Mouse (Mus musculus) kidney, embryonic 14.5 days (tissue): Measurements from ENCODE around the gene Gm21958. TPM values are rescaled to one million over a fixed set of nuclear protein-coding genes. Genes with fewer than 3 reads are reported as not detected.

Experiments used
- ATAC-seq: fragments of 200-750 bp; cut with Nextera tagmentation; 2 replicates; pipeline ENCODE4 v1.8.0; 2017; ENCODE audit warnings: moderate number of reproducible peaks, mild to moderate bottlenecking, moderate TSS enrichment, moderate library complexity; ENCODE audit not compliant: low FRiP score, low TSS enrichment
- H3K27ac ChIP-seq: fragments of 300-500 bp; sonication (generic); 2 replicates; pipeline ENCODE4 v1.5.1; 2014; ENCODE audit warnings: low read depth, mild to moderate bottlenecking, low read length, moderate library complexity, mixed read lengths
- H3K27me3 ChIP-seq: fragments of 300-500 bp; sonication (generic); 2 replicates; pipeline ENCODE4 v1.6.1; 2014; ENCODE audit warnings: mild to moderate bottlenecking, low read length; ENCODE audit not compliant: control insufficient read depth, insufficient read depth
- H3K36me3 ChIP-seq: fragments of 300-500 bp; sonication (generic); 2 replicates; pipeline ENCODE4 v1.6.1; 2014; ENCODE audit warnings: low read length, mixed read lengths; ENCODE audit not compliant: control insufficient read depth, insufficient read depth
- H3K4me1 ChIP-seq: fragments of 300-500 bp; sonication (generic); 2 replicates; pipeline ENCODE4 v1.6.1; 2014; ENCODE audit warnings: low read length, mixed read lengths; ENCODE audit not compliant: control insufficient read depth, insufficient read depth
- H3K4me2 ChIP-seq: fragments of 300-500 bp; sonication (generic); replicated peaks from 2 replicates; pipeline ENCODE4 v1.6.1; 2014; ENCODE audit warnings: low read depth, mild to moderate bottlenecking, low read length
- H3K4me3 ChIP-seq: fragments of 300-500 bp; sonication (generic); 2 replicates; pipeline ENCODE4 v1.5.1; 2014; ENCODE audit warnings: mild to moderate bottlenecking, low read length
- H3K9ac ChIP-seq: fragments of 300-500 bp; sonication (generic); 2 replicates; pipeline ENCODE4 v1.6.1; 2014; ENCODE audit warnings: low read depth, mild to moderate bottlenecking, low read length, moderate library complexity
- H3K9me3 ChIP-seq: fragments of 300-500 bp; sonication (generic); 2 replicates; pipeline ENCODE4 v1.6.1; 2016; ENCODE audit warnings: low read length; ENCODE audit not compliant: control insufficient read depth
- WGBS: fragments of 180-500 bp; shearing (Covaris S2); extraction: QIAGEN DNeasy Blood & Tissue Kit; methylation state at CpG from one replicate; pipeline ENCODE4 v1.1.7; 2014; 5-methylcytosine and 5-hydroxymethylcytosine counted together
- polyA plus RNA-seq: library from polyadenylated mRNA; unstranded; fragments of >200 nt; fragmentation: Nextera tagmentation; extraction: Ambion mirVana; gene quantifications from 2 replicates; pipeline ENCODE4 v1.2.1, GENCODE M21; 2014

Gene Gm21958
- polyA plus RNA-seq, 1 experiment from 2014 or later, result 2.8 TPM

DNA sequence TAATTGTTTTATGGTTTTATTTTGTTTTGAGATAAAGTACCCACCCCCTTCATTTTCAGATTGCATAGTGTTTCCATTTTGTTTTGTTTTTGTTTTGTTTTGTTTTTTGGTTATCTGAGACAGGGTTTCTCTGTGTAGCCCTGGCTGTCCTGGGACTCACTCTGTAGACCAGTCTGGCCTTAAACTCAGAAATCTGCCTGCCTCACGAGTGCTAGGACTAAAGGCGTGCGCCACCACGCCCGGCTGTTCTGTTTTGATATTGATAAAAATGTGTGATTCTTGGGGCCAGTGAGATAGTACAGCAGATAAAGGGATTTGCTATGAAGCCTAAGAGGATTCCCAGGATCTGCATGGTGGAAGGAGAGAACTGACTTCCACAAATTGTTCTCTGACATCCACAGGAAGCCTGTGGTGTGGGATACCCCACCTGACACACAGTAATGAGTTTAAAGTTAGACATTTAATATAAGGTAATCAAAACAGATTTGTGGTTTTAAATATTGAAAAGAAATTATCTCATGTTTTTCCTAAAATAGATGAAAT, 14.3 kb downstream of the Gm21958 start:
- ATAC-seq, result no peak
- Histone ChIP-seq H3K4me2 (no peak overlapping the region), H3K9me3 (no peaks in the 10 kb centered on the region), H3K4me3 (no peak overlapping the region), H3K4me1 (no peaks in the 10 kb centered on the region), H3K27ac (no peak overlapping the region), H3K9ac (no peak overlapping the region), H3K36me3 (peaks cover 77% of the 10 kb centered on the region), H3K27me3 (no peaks in the 10 kb centered on the region)
- WGBS, result 80% methylated on average over 5 of the region's 5 CpGs

DNA sequence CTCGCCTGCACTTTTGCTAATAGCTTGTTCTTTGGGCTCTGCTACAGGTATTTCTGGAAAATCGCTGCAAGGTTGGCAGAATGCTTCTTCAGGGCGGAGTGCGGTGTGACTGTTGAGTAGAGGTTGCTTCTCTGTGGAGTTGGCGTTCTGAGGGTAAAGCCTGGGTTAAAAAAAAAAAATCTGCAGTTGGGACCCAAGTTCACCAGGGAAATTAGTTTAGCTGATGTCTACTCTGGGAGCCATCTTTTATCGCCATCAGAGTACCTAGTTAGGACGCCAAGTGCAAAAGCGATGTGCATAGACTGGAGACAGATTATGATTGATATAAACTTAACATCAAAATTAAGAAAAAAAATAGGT, 21.1 kb downstream of the Gm21958 start:
- peak overlapping the region; percentile 57 for H3K4me2 ChIP-seq
- H3K27me3 ChIP-seq, result no peaks in the 10 kb centered on the region
- H3K27ac ChIP-seq, result peak overlapping the region; percentile 89
- peak overlapping the region; percentile 80 for H3K4me3 ChIP-seq
- no peaks in the 10 kb centered on the region for H3K4me1 ChIP-seq
- peak overlapping the region; percentile 73 for H3K9ac ChIP-seq
- peaks cover 29% of the 10 kb centered on the region for H3K36me3 ChIP-seq
- no peak for ATAC-seq
- H3K9me3 ChIP-seq, result no peaks in the 10 kb centered on the region
- WGBS, result under 1% methylated on average over 8 of the region's 8 CpGs

DNA sequence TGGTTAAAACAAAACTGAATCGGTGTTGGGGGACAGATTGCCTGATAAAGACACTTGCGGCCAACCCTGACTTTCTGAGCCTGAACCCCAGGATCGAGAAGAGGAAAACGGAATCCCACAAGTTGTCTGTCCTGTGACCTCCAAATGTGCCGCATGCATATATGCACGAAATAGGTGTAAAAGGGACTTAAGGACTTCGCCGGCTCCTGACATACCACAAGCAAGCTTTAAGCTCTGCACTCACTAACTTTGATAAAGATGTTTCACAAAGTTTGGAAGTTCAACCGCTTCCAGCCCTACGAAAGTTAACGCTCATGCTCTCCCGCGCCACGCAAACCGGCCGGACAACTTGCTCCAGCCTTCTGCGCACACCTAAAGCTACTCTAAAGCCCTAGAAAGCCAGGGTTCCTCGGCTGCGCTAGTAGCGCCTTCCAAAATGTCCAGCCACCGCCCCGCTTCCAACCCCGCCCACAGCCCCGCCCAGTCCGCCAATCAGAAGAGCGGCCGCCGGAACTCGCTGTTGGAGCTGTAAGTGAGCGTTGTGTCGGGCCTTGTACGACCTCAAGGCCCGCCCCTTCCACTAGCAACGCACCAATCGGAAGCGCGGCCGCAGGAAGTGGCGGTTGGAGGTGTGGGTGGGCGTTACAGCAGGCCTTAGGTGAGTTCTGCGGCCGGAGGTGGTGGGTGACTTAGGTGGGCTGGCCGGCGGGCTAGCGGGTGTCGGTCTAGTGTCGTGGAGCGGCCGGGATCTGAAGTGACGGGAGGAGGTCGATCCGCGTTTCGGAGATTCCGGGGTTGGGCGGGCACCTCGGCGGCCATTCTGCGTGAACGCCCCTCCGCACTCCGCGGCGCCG, 21.7 kb downstream of the Gm21958 start, which contains the start of gene Supt20:
Supt20 (plus strand) TSS at position 606 of the 854 bp plus-strand sequence.
- no peaks in the 10 kb centered on the region for H3K9me3 ChIP-seq
- peak; percentile 99 for ATAC-seq
- H3K36me3 ChIP-seq, result peaks cover 27% of the 10 kb centered on the region
- H3K4me1 ChIP-seq, result no peaks in the 10 kb centered on the region
- H3K27me3 ChIP-seq, result no peaks in the 10 kb centered on the region
- peak within 1 kb of the TSS; percentile 80 for H3K4me3 ChIP-seq
- H3K4me2 ChIP-seq, result peak within 1 kb of the TSS; percentile 83
- peak within 1 kb of the TSS; percentile 73 for H3K9ac ChIP-seq
- H3K27ac ChIP-seq, result peak within 1 kb of the TSS; percentile 89
- WGBS, result 2% methylated on average over 65 of the region's 65 CpGs

DNA sequence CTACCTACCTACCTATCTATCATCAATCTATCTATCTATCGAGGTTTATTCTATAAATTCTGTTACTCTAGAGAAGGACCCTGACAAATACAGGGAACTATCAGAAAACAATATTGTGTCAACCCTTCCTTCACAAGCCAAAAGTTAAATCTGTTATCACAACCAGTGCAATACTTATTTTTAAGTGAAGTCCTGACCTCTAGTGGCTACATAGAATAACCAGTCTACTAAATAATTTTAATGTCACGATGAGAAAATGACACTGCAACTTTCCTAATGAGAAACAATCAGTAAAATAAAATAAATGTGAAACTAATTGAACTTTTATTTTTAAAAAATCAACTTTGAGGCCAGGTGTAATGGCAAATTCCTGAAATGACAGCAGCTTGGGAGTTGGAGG, 25.1 kb downstream of the Gm21958 start:
- Histone ChIP-seq H3K4me3 (no peak overlapping the region), H3K27ac (no peak overlapping the region), H3K9ac (no peak overlapping the region), H3K4me1 (no peaks in the 10 kb centered on the region), H3K27me3 (no peaks in the 10 kb centered on the region), H3K9me3 (no peaks in the 10 kb centered on the region), H3K36me3 (no peaks in the 10 kb centered on the region), H3K4me2 (no peak overlapping the region)
- 52% methylated on average over 2 of the region's 2 CpGs for WGBS
- ATAC-seq, result no peak

DNA sequence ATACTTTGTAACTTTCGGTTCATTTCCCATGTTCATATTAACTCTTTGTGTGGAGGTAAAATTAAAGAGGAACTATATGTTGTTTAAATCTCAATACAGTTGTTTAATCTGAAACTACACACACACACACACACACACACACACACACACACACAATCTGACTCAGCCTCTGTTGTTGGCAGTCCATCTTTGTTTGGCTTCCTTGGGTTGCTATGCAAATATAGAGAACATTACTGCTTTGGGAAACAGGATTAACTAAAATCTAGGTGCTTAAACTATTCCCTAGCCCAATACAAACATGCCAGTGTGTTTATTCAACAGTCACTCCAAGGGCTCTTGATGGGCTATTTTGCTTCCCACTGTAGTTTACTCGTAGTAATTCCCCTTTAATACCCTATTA, 26.9 kb downstream of the Gm21958 start:
- no peak overlapping the region for H3K27ac ChIP-seq
- H3K4me1 ChIP-seq, result no peaks in the 10 kb centered on the region
- no peak for ATAC-seq
- WGBS, result 65% methylated on average over 2 of the region's 2 CpGs
- H3K4me3 ChIP-seq, result no peak overlapping the region
- no peaks in the 10 kb centered on the region for H3K9me3 ChIP-seq
- H3K9ac ChIP-seq, result no peak overlapping the region
- no peaks in the 10 kb centered on the region for H3K27me3 ChIP-seq
- no peaks in the 10 kb centered on the region for H3K36me3 ChIP-seq
- no peak overlapping the region for H3K4me2 ChIP-seq

DNA sequence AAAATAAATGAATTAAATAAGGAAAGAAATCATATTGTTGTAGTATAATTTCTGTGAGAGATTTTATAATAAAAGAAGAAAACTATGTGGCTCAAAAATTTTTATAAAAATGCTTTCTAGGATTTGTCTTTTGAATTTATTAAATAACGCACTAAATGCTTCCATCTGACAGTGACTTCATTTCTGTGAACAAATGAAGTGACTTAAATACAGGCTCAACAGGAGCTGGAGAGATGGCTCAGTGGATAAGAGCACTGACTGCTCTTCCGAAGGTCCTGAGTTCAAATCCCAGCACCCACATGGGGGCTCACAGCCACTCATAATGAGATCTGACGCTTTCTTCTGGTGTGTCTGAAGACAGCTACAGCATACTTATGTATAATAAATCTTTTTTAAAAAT, 29.0 kb downstream of the Gm21958 start:
- no peak overlapping the region for H3K9ac ChIP-seq
- H3K27me3 ChIP-seq, result no peaks in the 10 kb centered on the region
- H3K27ac ChIP-seq, result no peak overlapping the region
- no peak for ATAC-seq
- no peak overlapping the region for H3K4me2 ChIP-seq
- peaks cover 5% of the 10 kb centered on the region; the same call in 1 of the 2 replicates for H3K4me1 ChIP-seq
- WGBS, result 94% methylated on average over 3 of the region's 3 CpGs
- no peaks in the 10 kb centered on the region for H3K36me3 ChIP-seq
- H3K4me3 ChIP-seq, result no peak overlapping the region
- H3K9me3 ChIP-seq, result no peaks in the 10 kb centered on the region

DNA sequence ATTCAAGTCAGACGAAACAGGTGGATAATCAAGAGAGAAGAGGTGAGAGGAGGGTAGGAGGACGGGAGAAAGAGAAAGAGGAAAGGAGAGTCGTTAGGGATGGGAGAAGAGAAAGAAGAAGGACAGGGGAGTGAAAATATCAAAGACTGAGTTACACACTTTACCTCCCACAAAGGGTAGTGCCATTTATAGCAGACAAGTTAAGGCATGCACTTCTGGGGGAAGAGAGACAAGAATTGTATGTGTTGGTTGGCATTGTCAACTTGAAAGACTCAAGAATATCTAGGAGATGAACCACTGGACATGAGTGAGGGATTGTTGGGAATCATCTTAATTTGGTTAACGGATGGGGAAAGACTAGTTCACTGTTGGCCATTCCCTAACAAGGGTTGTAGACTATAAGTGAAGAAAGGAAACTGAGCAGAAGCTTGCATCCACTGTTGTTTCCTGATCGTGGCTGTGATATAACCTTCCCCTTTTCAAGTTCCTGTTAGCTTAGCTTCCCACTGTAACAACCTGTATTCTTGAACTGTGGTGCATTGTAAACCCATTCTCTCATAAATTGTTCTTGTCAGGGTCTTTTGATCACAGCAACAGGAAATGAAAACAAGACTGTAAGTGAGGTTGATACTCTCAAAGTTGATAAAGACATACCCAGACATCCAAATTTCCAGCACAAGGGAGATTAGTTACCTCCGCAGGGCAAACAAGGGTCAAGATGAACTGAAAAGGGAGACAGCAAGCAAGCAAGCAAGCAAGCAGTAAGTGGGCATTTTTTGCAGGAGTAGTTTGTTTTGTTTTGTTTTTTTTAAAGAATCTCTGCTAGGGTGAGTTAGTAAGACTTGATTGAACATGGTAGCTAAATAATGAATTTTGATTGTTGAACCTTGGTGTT, 32.6 kb downstream of the Gm21958 start:
- H3K9me3 ChIP-seq, result no peaks in the 10 kb centered on the region
- ATAC-seq, result peak; percentile 46; the same call in 1 of the 2 replicates
- no peaks in the 10 kb centered on the region for H3K36me3 ChIP-seq
- no peak overlapping the region for H3K4me2 ChIP-seq
- no peak overlapping the region for H3K9ac ChIP-seq
- peaks cover 5% of the 10 kb centered on the region; the same call in 1 of the 2 replicates for H3K4me1 ChIP-seq
- peak overlapping the region; percentile 14; the same call in 1 of the 2 replicates for H3K27ac ChIP-seq
- no peak overlapping the region for H3K4me3 ChIP-seq
- no peaks in the 10 kb centered on the region for H3K27me3 ChIP-seq
- WGBS, result 33% methylated on average over 6 of the region's 6 CpGs

DNA sequence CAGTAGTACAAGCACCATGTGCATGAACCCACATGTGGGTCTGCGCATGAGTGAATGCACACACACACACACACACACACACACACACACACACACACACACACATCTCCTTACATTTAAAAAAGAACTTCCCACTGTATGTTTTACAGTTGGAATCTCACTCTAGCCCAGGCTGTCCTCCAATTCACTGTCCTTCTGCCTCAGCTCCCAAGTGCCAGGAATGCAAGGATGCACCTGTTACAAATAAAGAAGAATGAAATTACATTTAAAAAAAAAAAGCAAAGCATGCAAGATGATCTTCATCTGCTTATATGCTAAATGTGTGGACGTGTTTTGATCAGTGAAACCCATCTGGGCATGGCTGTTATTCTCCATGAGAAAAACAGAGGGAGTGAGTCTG, 37.3 kb downstream of the Gm21958 start:
- H3K27me3 ChIP-seq, result no peaks in the 10 kb centered on the region
- ATAC-seq, result no peak
- H3K27ac ChIP-seq, result no peak overlapping the region
- H3K4me2 ChIP-seq, result no peak overlapping the region
- H3K36me3 ChIP-seq, result no peaks in the 10 kb centered on the region
- H3K4me3 ChIP-seq, result no peak overlapping the region
- peaks cover 5% of the 10 kb centered on the region; the same call in 1 of the 2 replicates for H3K4me1 ChIP-seq
- 86% methylated on average over 2 of the region's 2 CpGs for whole genome bisulfite sequencing
- no peaks in the 10 kb centered on the region for H3K9me3 ChIP-seq
- H3K9ac ChIP-seq, result no peak overlapping the region
